Comparison of ENCODE assay signal across 21 mouse cellular contexts in the genomic region with DNA sequence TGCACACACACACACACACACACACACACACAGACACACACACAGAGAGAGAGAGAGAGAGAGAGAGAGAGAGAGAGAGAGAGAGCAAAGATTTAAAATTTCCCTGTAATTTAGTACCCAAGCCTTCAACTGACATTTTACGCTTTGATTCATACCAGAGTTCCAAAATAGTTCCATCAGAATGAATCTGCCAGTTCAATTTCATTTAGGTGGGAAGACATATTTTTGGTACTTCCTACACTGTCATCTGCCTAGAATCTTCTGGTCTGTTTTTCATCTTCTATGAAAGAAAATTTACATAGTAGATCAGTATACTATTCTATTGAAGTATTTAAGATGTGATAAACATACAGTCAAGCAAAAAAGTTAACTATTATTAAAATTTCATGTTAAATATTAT.
DNase-seq lines count a peak whose midpoint lies in the region; ATAC-seq and TF ChIP-seq lines count a peak whose summit lies in the region.
"Had no signal": no experiment of that assay in that cellular context is flagged by ENCODE, and none has a peak within 500 bp of the region (broad histone marks: within the 10 kb centered on the region; RNA-seq: fewer than 3 reads in every experiment).

No protein-coding gene starts in this region.

- no peak overlapping the region for H3K4me3 ChIP-seq in cortical plate, adult 2 months (ENCODE audit: insufficient read depth, low read length)

- peak; percentile 96 for ATAC-seq in frontal cortex, adult (ENCODE audit: low TSS enrichment)
- ATAC-seq: activated CD4-positive, CD25-positive, alpha-beta regulatory T cell, adult 4 months; CD4-positive, CD25-positive, alpha-beta regulatory T cell, adult 4 months; Patski had no signal

- no peaks in the 10 kb centered on the region for H3K4me1 ChIP-seq in cortical plate, adult 2 months (ENCODE audit: control insufficient read depth, insufficient read depth, low read length)

- H3K27ac ChIP-seq in cortical plate, adult 2 months (ENCODE audit: insufficient read depth, low read length): peak overlapping the region; percentile 23; the same call in 1 of the 2 replicates

- TF ChIP-seq POLR2A in cortical plate, adult 2 months (IDR thresholded peaks at IDR 0.05; ENCODE audit: extremely low read depth, insufficient read depth, low read length): no peak

- no peak for DNase-seq in frontal cortex, postnatal 36 days (ENCODE audit: low spot score in 2 of 2)
- DNase-seq in brain, adult 2 months (ENCODE audit: low read depth, low spot score): peak; percentile 64
- DNase-seq in telencephalon, adult 2 months (ENCODE audit: low read depth, low spot score): peak; percentile 56
- DNase-seq in spleen, postnatal 36 days (ENCODE audit: low spot score in 2 of 2): no peak
- no peak for DNase-seq in layer of hippocampus, adult 8-10 months (ENCODE audit: low spot score in 2 of 2)
- no peak for DNase-seq in yolk sac, embryonic 10.5 days (ENCODE audit: low spot score)
- DNase-seq: adrenal gland, adult 2 months; adrenal gland, adult 8-10 months; adrenal gland, postnatal 10 days; adrenal gland, postnatal 14 days; adrenal gland, postnatal 25 days; adrenal gland, postnatal 36 days; B cell, adult 2 months; cerebellum, adult 11 months; cerebellum, adult 11-12 months; cerebellum, adult 18-20 months had no signal

- no peak for TF ChIP-seq CTCF in cortical plate, adult 2 months (IDR thresholded peaks at IDR 0.05; ENCODE audit: extremely low read depth, insufficient read depth, low read length)

Comparison
In these comparisons a context has a peak if more than half of its experiments do, and no peak if none do; other contexts are left out.
1. DNase-seq: peak in brain, adult 2 months (single experiment) and telencephalon, adult 2 months (single experiment); none in frontal cortex, postnatal 36 days (0 of 2), spleen, postnatal 36 days (0 of 2), layer of hippocampus, adult 8-10 months (0 of 2) and yolk sac, embryonic 10.5 days (single experiment).